Mouse (Mus musculus) liver, postnatal 0 days (tissue): ENCODE data around the gene Ago3.

Experiments used
- CTCF ChIP-seq: sonication (generic); IDR thresholded peaks from 2 replicates; pipeline ENCODE4 v1.5.1; 2016; ENCODE audit warnings: antibody characterized with exemption, low read depth
- EP300 ChIP-seq: IDR thresholded peaks from 2 replicates; pipeline ENCODE4 v1.6.1; 2016; ENCODE audit warnings: antibody characterized with exemption, low read depth, mild to moderate bottlenecking

GRCm38 (mm10) chr4:126311566-126312200 lies 117.7 kb downstream of the Ago3 start:
- TF ChIP-seq CTCF (no peak), EP300 (no peak)
